Mouse (Mus musculus): ENCODE results near the gene Igf1. TPM values are rescaled to one million over a fixed set of nuclear protein-coding genes. Genes with fewer than 3 reads are reported as not detected.

The Igf1 gene
- polyA plus RNA-seq, 1 experiment = 39.0 TPM

Other genes with a start within 250 kb of the Igf1 start
- not detected in 2 replicates for gene Pmch, start 232.8 kb downstream of the Igf1 start, polyA plus RNA-seq (2012; ENCODE audit: insufficient read depth, insufficient read length, missing spikeins)